Mouse (Mus musculus) kidney, adult 2 months (tissue): ENCODE data around the gene Actl7a. TPM values are rescaled to one million over a fixed set of nuclear protein-coding genes. Genes with fewer than 3 reads are reported as not detected.
A peak's percentile ranks its signal among the peaks of the same experiment; 100 is the strongest.

Experiments used
- DNase-seq: peaks from one replicate; pipeline ENCODE4 v3.0.0; 2021
- H3K27ac ChIP-seq: fragments of 200-500 bp; 2 replicates; pipeline ENCODE4 v1.5.1; 2012; ENCODE audit warnings: low read depth, low read length, control low read depth, inconsistent platforms; ENCODE audit not compliant: insufficient read depth
- H3K27me3 ChIP-seq: fragments of 200-500 bp; replicated peaks from 2 replicates; pipeline ENCODE4 v1.6.1; 2012; ENCODE audit warnings: mild to moderate bottlenecking, moderate library complexity, low read length, inconsistent platforms; ENCODE audit not compliant: control insufficient read depth, insufficient read depth
- H3K36me3 ChIP-seq: fragments of 200-500 bp; 2 replicates; pipeline ENCODE4 v1.6.1; 2012; ENCODE audit warnings: mild to moderate bottlenecking, moderate library complexity, low read length, inconsistent platforms; ENCODE audit not compliant: control insufficient read depth, insufficient read depth
- H3K4me1 ChIP-seq: fragments of 200-500 bp; 2 replicates; pipeline ENCODE4 v1.6.1; 2011; ENCODE audit warnings: low read length; ENCODE audit not compliant: control insufficient read depth, insufficient read depth
- H3K4me3 ChIP-seq: fragments of 200-500 bp; 2 replicates; pipeline ENCODE4 v1.5.1; 2011; ENCODE audit warnings: mild to moderate bottlenecking, low read depth, low read length, control low read depth; ENCODE audit not compliant: insufficient read depth
- CTCF ChIP-seq: fragments of 200-500 bp; conservative IDR thresholded peaks from 2 replicates; pipeline ENCODE4 v1.5.1; 2011; ENCODE audit warnings: low read depth, mild to moderate bottlenecking, control low read depth, low read length, moderate library complexity, mixed read lengths; ENCODE audit not compliant: insufficient read depth, insufficient read length
- POLR2A ChIP-seq: fragments of 200-500 bp; IDR thresholded peaks from one replicate; pipeline ENCODE4 v1.6.1; 2011; ENCODE audit warnings: low read depth, low read length, control low read depth
- WGBS: fragments of 180-500 bp; shearing (Covaris S2); methylation state at CpG from one replicate; pipeline ENCODE4 v1.1.7; 2018; 5-methylcytosine and 5-hydroxymethylcytosine counted together
- polyA plus RNA-seq: library from polyadenylated mRNA; depleted of rRNA; stranded (reverse); fragments of >200 nt; gene quantifications from 2 replicates; pipeline ENCODE4 v1.2.3, GENCODE M21; 2012; rRNA removed

The Actl7a gene
- polyA plus RNA-seq, 1 experiment, result 0.16 TPM

- H3K4me1 ChIP-seq, result no peaks in the 10 kb centered on the region
- H3K27ac ChIP-seq, result no peak overlapping the region
- H3K4me3 ChIP-seq, result no peak overlapping the region
- H3K36me3 ChIP-seq, result peaks cover 8% of the 10 kb centered on the region; the same call in 1 of the 2 replicates
- DNase-seq, result no peak
- WGBS, result 90% methylated on average over 10 of the region's 10 CpGs
- TF ChIP-seq POLR2A (no peak), CTCF (no peak)
- no peaks in the 10 kb centered on the region for H3K27me3 ChIP-seq
Measured at GRCm38 (mm10) chr4:56756966-56757600, 13.9 kb downstream of the Actl7a start.

DNA sequence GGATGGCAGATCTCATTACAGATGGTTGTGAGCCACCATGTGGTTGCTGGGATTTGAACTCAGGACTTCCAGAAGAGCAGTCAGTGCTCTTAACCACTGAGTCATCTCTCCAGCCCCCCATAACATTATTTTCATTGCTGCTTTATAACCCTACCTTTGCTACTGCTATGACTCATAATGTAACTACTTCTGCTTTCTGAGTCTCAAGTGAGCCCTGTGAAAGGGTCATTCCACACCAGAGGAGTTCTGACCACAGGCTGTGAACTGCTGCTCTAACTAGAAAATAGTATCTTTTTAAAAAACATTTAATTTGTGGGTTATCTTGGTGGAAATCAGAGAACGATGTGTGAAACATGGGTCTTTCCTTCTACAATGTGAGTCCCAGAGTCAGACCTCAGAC, 14.5 kb downstream of the Actl7a start:
- peaks cover 10% of the 10 kb centered on the region; the same call in 1 of the 2 replicates for H3K36me3 ChIP-seq
- 91% methylated on average over 1 of the region's 1 CpGs for WGBS
- H3K27me3 ChIP-seq, result no peaks in the 10 kb centered on the region
- no peak for DNase-seq
- TF ChIP-seq CTCF (no peak), POLR2A (no peak)
- no peaks in the 10 kb centered on the region for H3K4me1 ChIP-seq
- no peak overlapping the region for H3K4me3 ChIP-seq
- H3K27ac ChIP-seq, result no peak overlapping the region

DNA sequence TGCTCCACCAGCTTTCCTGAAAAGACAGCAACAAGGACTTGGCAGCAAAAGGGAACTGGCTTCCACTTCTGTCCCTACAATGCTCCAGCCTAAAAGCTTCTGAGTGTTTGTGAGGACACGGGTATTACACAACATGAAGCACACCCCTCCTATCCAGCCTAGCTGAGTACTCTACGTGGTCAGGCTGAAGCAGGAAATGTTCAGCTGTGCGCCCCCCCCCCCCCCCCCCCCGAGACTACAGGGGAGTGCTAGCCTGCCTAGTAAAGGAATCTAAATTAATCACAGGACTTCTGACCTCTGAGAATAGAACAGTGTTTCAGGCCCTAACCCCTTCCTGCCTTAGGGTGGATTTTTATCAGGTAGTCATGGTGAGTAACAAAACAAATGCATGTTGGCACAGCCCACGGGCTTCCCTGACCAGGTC, 24.7 kb downstream of the Actl7a start:
- no peak for TF ChIP-seq POLR2A
- no peak for TF ChIP-seq CTCF
- Histone ChIP-seq H3K27ac (no peak overlapping the region), H3K36me3 (peaks cover 3% of the 10 kb centered on the region), H3K4me1 (no peaks in the 10 kb centered on the region), H3K4me3 (no peak overlapping the region), H3K27me3 (no peaks in the 10 kb centered on the region)
- no peak for DNase-seq
- WGBS, result 56% methylated on average over 5 of the region's 5 CpGs

DNA sequence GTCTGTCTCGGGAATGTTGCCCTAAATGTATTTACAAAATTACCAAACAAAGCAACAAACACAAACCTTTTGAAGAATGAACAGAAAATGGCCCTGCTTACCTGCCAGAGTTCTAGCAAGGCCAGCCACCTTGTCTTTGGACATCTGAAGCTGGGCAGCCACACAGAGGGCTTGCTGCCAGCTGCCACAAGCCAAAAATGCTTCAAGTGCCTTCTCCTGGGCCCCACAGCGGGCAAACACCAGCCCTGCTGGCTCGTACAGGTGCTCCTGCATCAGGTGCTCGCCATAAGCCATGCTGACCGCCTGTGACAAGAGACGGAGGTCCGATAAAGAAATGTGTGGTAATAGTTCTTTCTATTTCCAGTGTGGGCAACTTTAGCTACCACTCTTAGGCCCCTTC, 25.7 kb downstream of the Actl7a start:
- TF ChIP-seq CTCF (no peak), POLR2A (no peak)
- no peaks in the 10 kb centered on the region for H3K27me3 ChIP-seq
- WGBS, result 82% methylated on average over 7 of the region's 7 CpGs
- H3K4me1 ChIP-seq, result no peaks in the 10 kb centered on the region
- H3K4me3 ChIP-seq, result no peak overlapping the region
- H3K36me3 ChIP-seq, result peaks cover 6% of the 10 kb centered on the region
- no peak overlapping the region for H3K27ac ChIP-seq
- DNase-seq, result peak; percentile 22

GRCm38 (mm10) chr4:56771065-56771464, 27.9 kb downstream of the Actl7a start:
- Histone ChIP-seq H3K36me3 (peaks cover 6% of the 10 kb centered on the region), H3K4me3 (no peak overlapping the region), H3K27ac (no peak overlapping the region), H3K27me3 (no peaks in the 10 kb centered on the region), H3K4me1 (no peaks in the 10 kb centered on the region)
- no peak for DNase-seq
- WGBS, result 77% methylated on average over 1 of the region's 1 CpGs
- TF ChIP-seq POLR2A, result no peak
- TF ChIP-seq CTCF, result no peak

- Histone ChIP-seq H3K36me3 (peaks cover 3% of the 10 kb centered on the region), H3K27me3 (no peaks in the 10 kb centered on the region), H3K4me3 (no peak overlapping the region), H3K27ac (no peak overlapping the region), H3K4me1 (no peaks in the 10 kb centered on the region)
- DNase-seq, result peak; percentile 22
- 38% methylated on average over 1 of the region's 1 CpGs for WGBS
- TF ChIP-seq POLR2A (no peak), CTCF (peak; percentile 45; the same call in 1 of the 2 replicates)
Measured at GRCm38 (mm10) chr4:56791373-56791772, 48.2 kb downstream of the Actl7a start.

Other genes with a start within 250 kb of the Actl7a start
- not detected in 2 replicates for gene Gm26657, start 3.3 kb upstream of the Actl7a start, polyA plus RNA-seq
- 0.25 and 0.57 TPM in 2 replicates for gene Actl7b, start 2.0 kb upstream of the Actl7a start, polyA plus RNA-seq
- gene Elp1, start 58.9 kb downstream of the Actl7a start, polyA plus RNA-seq, result 10.2 and 11.1 TPM in 2 replicates
- 3.2 and 4.3 TPM in 2 replicates for gene Fam206a, start 58.9 kb downstream of the Actl7a start, polyA plus RNA-seq
- gene Ctnnal1, start 121.8 kb downstream of the Actl7a start, polyA plus RNA-seq, result 14.3 and 14.4 TPM in 2 replicates
- gene Tmem245, start 204.0 kb downstream of the Actl7a start, polyA plus RNA-seq, result 13.8 and 15.2 TPM in 2 replicates
- 0.02 and 0.03 TPM in 2 replicates for gene Frrs1l, start 247.0 kb downstream of the Actl7a start, polyA plus RNA-seq